Mouse (Mus musculus) common myeloid progenitor, adult 5-6 weeks (primary cell): ENCODE measurements at regions not wholly inside any gene's neighbourhood (a gene's known extent, or its start where the extent isn't known, plus 50 kb on each side); places are given as distances from the start of the nearest gene placed in this dataset.

Experiments used
- ATAC-seq: replicated peaks from 2 replicates; pipeline ENCODE4 v1.8.0; 2016; ENCODE audit warnings: low read depth, mild to moderate bottlenecking, moderate TSS enrichment, inconsistent platforms; ENCODE audit not compliant: poor library complexity, severe bottlenecking

GRCm38 (mm10) chr10:8023741-8024140 lies 67.7 kb upstream of the Tab2 start:
- ATAC-seq, result no peak

- ATAC-seq, result no peak
Observed at GRCm38 (mm10) chr10:8021971-8022370, 65.9 kb upstream of the Tab2 start.

GRCm38 (mm10) chr10:8020916-8021705 lies 65.1 kb upstream of the Tab2 start:
- peak; percentile 62 for ATAC-seq

- peak; percentile 78 for ATAC-seq
Observed at GRCm38 (mm10) chr10:8020113-8020512, 64.1 kb upstream of the Tab2 start.

- no peak for ATAC-seq
Observed at GRCm38 (mm10) chr10:8018229-8019026, 62.4 kb upstream of the Tab2 start.

- no peak for ATAC-seq
Observed at GRCm38 (mm10) chr10:8016741-8017140, 60.7 kb upstream of the Tab2 start.

- no peak for ATAC-seq
Observed at GRCm38 (mm10) chr10:8011744-8012143, 55.7 kb upstream of the Tab2 start.

GRCm38 (mm10) chr10:8011138-8011537 lies 55.1 kb upstream of the Tab2 start:
- no peak for ATAC-seq

- peak; percentile 63 for ATAC-seq
Observed at GRCm38 (mm10) chr10:8009855-8010254, 53.8 kb upstream of the Tab2 start.

GRCm38 (mm10) chr10:8007990-8008368 lies 51.9 kb upstream of the Tab2 start:
- peak; percentile 53 for ATAC-seq

GRCm38 (mm10) chr10:8007286-8007989 lies 51.4 kb upstream of the Tab2 start:
- peak; percentile 64 for ATAC-seq
